Mouse (Mus musculus) brain, embryonic 18.5 days (tissue): ENCODE measurements at regions not wholly inside any gene's neighbourhood (a gene's known extent, or its start where the extent isn't known, plus 50 kb on each side); places are given as distances from the start of the nearest gene placed in this dataset.

ENCODE experiments used
- DNase-seq: peaks from one replicate; pipeline ENCODE4 v3.0.0-alpha.2; 2012; ENCODE audit warnings: low read depth, low spot score

DNA sequence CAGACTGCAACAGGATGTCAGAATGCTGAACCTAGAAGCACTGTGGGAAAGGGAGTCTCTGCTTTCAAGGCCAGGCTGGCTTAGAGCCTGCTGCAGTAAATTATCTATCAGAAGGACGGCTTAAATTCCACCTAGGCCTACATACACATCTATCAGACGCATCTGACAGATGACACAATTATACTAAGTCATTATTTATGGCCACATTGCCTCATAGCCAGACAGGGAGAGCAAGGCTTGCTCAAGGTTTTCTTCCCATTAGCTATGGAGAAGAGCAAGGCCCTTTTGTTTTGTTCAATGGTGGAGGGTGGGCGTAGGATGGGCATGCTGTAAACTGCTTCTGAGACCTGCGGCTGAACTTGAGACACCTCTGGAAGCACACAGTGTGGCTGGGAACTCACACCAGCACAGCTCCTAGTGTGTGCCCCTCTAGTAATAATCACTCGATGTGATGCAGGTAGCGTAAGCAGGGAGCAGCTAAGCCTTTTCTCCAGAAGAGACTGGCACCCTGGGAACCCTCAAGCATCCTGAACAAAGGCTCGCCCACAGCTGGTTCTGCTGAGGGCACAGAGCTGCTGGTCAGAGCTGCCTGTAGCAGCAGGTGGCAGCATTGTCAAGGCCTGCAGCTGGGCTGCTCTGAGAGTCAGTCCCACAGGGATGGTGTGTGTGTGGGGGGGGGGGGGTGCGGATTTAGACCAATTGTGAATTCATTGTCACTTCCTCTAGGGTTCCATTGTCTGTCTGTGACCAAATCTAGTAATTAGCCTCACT is 406.8 kb upstream of the Adamts16 start:
- no peak for DNase-seq

GRCm38 (mm10) chr13:71247241-71247640 is 405.6 kb upstream of the Adamts16 start:
- DNase-seq, result no peak

- no peak for DNase-seq
Observed at GRCm38 (mm10) chr13:71245326-71245725, 403.7 kb upstream of the Adamts16 start.

- no peak for DNase-seq
Observed at GRCm38 (mm10) chr13:71239782-71240181, 398.2 kb upstream of the Adamts16 start.

DNA sequence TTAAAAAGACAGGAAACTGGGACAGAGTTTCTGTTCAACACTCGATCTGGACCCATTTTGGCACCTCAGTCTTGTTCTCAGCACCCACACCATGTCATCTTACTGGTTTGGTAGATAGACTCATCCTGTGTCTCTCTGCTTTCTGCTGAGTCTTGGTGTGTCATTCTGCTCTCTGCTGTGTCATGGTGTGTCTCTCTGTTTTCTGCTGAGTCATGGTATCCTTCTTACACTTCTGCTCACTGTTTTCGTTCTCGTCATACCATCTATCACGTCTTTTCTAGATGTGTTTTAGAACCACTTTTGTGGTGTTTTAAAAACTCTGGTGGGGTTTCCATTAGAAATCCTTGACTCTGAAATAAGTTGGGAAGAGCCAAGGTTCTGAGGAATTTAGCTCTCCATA is 393.7 kb upstream of the Adamts16 start:
- DNase-seq, result no peak

DNA sequence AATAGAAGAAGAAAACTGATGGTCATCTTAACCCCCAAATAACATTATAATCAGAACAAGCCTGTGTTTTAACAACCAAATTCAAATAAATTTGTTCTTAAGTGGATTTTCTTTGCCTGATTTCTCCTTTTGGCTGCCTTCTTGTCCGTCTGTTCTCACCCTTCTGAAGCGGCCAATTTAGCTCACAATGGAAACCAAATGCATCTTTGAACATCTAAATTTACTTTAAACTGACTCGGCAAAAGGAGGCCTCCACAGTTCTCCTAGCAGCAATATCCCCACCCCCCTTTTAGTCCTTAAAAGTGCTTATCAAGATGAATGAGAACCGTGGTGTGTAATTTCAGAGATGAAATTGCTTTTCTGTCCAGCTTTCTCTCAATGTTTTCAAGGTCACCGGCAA is 389.6 kb upstream of the Adamts16 start:
- no peak for DNase-seq

GRCm38 (mm10) chr13:71214776-71215175 is 373.2 kb upstream of the Adamts16 start:
- DNase-seq, result no peak

DNA sequence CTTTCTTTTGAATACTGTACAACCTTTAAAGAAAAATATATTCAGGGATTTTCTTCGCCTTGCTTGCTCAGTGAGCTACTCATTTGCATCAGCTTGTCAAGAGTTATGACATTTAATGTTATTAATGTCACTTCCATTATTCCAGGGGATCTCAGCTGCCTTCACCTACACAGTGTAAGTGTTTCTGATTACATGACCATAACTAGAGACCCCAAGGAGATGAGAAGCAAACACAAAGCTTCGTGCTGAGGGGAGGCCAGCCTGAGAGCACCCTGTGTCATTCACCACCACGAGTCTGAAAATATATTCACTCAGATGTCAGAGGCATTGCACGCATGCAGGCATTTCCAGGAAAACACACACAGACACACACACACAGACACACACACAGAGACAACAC is 369.8 kb upstream of the Adamts16 start:
- no peak for DNase-seq

- no peak for DNase-seq
Observed at GRCm38 (mm10) chr13:71210658-71211251, 369.1 kb upstream of the Adamts16 start.

- no peak for DNase-seq
Observed at GRCm38 (mm10) chr13:71205708-71206107, 364.1 kb upstream of the Adamts16 start.

- no peak for DNase-seq
Observed at GRCm38 (mm10) chr13:71200656-71201055, 359.0 kb upstream of the Adamts16 start.

- DNase-seq, result no peak
Observed at GRCm38 (mm10) chr13:71195675-71196074, 354.1 kb upstream of the Adamts16 start.

GRCm38 (mm10) chr13:71184500-71184899 is 342.9 kb upstream of the Adamts16 start:
- DNase-seq, result no peak

- DNase-seq, result no peak
Observed at GRCm38 (mm10) chr13:71179083-71179482, 337.5 kb upstream of the Adamts16 start.

DNA sequence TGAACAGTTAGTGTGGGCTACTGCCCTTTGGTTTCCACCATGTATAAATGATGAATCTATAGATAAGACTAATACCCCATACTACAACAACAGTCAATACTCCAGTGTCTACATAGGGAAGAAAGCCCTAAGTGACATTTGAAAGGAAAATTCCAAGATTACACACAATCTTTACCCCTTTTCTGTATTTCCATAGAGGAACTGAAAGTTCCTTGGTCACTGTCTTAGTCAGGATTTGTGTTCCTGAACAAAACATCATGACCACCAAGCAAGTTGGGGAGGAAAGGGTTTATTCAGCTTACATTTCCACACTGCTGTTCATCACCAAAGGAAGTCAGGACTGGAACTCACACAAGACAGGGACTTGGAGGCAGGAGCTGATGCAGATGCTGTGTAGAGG is 332.7 kb upstream of the Adamts16 start:
- DNase-seq, result no peak

- DNase-seq, result no peak
Observed at GRCm38 (mm10) chr13:71166226-71166625, 324.6 kb upstream of the Adamts16 start.

GRCm38 (mm10) chr13:71165096-71165920 is 323.7 kb upstream of the Adamts16 start:
- no peak for DNase-seq

GRCm38 (mm10) chr13:71164012-71164411 is 322.4 kb upstream of the Adamts16 start:
- no peak for DNase-seq

- no peak for DNase-seq
Observed at GRCm38 (mm10) chr13:71162952-71163351, 321.3 kb upstream of the Adamts16 start.

- no peak for DNase-seq
Observed at GRCm38 (mm10) chr13:71158300-71158860, 316.8 kb upstream of the Adamts16 start.

DNA sequence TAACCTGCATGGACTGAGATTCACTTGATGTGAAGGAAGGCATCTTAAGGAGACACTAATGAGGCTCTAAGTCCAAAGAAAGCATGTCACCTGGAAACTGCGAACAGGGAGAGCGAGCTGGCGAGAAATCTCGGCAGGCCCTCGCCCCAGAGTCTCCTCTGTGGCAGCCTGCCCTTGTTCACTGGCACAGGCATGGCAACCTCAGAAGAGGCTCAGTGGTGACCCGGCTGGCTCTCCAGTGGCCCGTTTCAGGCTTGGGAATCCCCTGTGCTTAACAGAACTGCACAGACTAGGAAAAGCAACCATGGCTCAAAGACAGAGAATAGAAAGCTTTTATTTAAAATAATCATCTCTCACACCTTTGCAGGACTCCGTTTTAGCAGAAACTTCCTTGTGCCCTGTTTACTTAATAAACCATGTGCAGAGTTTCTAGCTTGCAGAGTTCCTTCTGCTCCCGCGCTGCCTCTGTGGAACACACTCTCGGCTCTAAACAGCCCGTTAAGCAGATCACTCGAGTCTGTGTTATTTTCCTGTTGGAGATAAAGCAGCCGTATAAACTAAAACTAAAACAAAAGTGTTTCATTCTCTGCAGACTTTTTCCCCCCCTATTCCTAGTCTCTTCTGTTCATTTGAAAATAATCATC is 316.2 kb upstream of the Adamts16 start:
- no peak for DNase-seq

DNA sequence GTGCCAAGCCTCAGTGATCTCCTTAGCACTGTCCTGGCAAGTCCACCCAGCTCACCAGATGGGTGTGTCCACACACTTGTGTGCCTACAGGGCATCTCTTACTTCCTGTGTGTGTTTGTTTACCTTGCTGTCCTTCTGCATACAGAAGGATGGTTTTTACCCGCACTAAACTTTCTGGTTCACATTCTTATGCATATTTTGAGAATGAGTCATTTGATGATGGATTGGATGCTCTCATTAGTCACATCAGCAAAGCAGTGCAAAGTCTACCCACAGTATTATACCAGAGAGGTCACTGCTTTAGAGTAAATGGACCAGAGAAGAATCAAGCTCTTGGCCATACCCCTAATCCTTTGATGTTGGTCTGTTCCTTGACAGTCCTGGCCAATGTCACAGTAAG is 308.5 kb upstream of the Adamts16 start:
- DNase-seq, result no peak
